Mouse (Mus musculus) C2C12 (cell line): ENCODE measurements around the gene Tm4sf20. TPM values are rescaled to one million over a fixed set of nuclear protein-coding genes. Genes with fewer than 3 reads are reported as not detected.

Experiments
- H3K27me3 ChIP-seq: one replicate; pipeline ENCODE4 v1.6.1; 2011; ENCODE audit not compliant: control insufficient read depth, insufficient read depth, insufficient read length
- H3K36me3 ChIP-seq: one replicate; pipeline ENCODE4 v1.6.1; 2011; ENCODE audit not compliant: control insufficient read depth, insufficient read depth
- H3K4me3 ChIP-seq: one replicate; pipeline ENCODE4 v1.5.1; 2011; ENCODE audit warnings: mild to moderate bottlenecking, control low read depth; ENCODE audit not compliant: poor library complexity, insufficient read depth, severe bottlenecking
- H3K79me2 ChIP-seq: one replicate; pipeline ENCODE4 v1.6.1; 2011; ENCODE audit not compliant: control insufficient read depth, insufficient read depth
- H3K79me3 ChIP-seq: one replicate; pipeline ENCODE4 v1.6.1; 2011; ENCODE audit warnings: low read depth, control low read depth
- H3ac ChIP-seq: one replicate; pipeline ENCODE3; 2011; ENCODE audit warnings: low read depth; ENCODE audit not compliant: control insufficient read depth, insufficient read length
- CEBPB ChIP-seq: IDR thresholded peaks from one replicate; pipeline ENCODE4 v1.6.1; 2011; ENCODE audit warnings: low read depth, mild to moderate bottlenecking, control low read depth, moderate library complexity
- CTCF ChIP-seq: IDR thresholded peaks from one replicate; pipeline ENCODE4 v1.5.1; 2011; ENCODE audit not compliant: control insufficient read depth, insufficient read depth, insufficient read length
- FOSL1 ChIP-seq: IDR thresholded peaks from one replicate; pipeline ENCODE4 v1.8.0; 2011; ENCODE audit warnings: mild to moderate bottlenecking, low read length; ENCODE audit not compliant: poor library complexity, insufficient read depth, severe bottlenecking
- MAX ChIP-seq: IDR thresholded peaks from one replicate; pipeline ENCODE4 v1.6.1; 2011; ENCODE audit warnings: mild to moderate bottlenecking, control low read depth
- MYOD1 ChIP-seq: IDR thresholded peaks from one replicate; pipeline ENCODE4 v1.6.1; 2011; ENCODE audit warnings: low read depth; ENCODE audit not compliant: control insufficient read depth, insufficient read length
- MYOG ChIP-seq: IDR thresholded peaks from one replicate; pipeline ENCODE4 v1.6.1; 2011; ENCODE audit not compliant: control insufficient read depth, insufficient read length; ENCODE audit errors: extremely low read depth
- USF1 ChIP-seq: IDR thresholded peaks from one replicate; pipeline ENCODE4 v1.6.1; 2011; ENCODE audit warnings: low read depth, mild to moderate bottlenecking, control low read depth, moderate library complexity
- polyA plus RNA-seq: library from polyadenylated mRNA; unstranded; fragments of >200 nt; fragmentation: generic; extraction: Trizol; gene quantifications from one replicate; pipeline ENCODE4 v1.2.1, GENCODE M21; 2012; ENCODE audit warnings: missing spikeins

Tm4sf20 gene
- polyA plus RNA-seq, 1 experiment = not detected

DNA sequence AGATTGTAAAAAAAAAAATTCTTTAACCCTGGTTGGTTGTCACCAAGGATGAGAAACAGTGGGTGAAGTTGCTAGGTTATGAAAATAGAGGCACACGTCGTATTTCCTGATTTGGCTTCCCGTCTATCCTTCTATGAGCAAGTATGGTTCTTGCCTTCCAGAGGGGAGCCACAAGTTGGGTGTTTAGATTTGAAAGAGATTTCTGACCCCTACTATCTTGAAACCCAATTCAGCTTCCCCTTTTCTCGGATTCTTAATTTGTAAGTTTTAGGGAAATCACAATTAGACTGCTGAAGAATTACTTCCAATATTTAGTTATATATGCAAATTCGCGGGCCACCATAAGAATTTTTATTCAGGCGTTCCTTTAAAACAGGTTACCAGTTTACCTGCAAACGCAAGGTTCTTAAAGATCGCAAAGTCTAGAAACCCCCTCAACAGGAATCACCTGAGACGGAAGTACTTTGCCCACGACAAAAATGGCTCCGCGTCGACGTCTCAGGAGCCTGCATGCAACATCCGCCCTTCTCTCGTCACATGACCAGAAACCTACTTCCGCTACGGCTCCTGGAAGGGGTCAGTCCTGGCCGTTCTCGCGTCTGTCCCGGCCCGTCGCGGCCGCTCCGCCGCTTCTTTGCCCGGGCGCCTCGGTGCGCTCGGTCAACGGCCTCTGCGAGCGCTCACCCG lies 43.8 kb downstream of the Tm4sf20 start, which contains the start of gene Mff:
Gene Mff (plus strand): TSS at position 552 of the 687 bp plus-strand sequence.
- peaks cover 42% of the 10 kb centered on the region for H3K79me2 ChIP-seq
- peaks cover 21% of the 10 kb centered on the region for H3K79me3 ChIP-seq

DNA sequence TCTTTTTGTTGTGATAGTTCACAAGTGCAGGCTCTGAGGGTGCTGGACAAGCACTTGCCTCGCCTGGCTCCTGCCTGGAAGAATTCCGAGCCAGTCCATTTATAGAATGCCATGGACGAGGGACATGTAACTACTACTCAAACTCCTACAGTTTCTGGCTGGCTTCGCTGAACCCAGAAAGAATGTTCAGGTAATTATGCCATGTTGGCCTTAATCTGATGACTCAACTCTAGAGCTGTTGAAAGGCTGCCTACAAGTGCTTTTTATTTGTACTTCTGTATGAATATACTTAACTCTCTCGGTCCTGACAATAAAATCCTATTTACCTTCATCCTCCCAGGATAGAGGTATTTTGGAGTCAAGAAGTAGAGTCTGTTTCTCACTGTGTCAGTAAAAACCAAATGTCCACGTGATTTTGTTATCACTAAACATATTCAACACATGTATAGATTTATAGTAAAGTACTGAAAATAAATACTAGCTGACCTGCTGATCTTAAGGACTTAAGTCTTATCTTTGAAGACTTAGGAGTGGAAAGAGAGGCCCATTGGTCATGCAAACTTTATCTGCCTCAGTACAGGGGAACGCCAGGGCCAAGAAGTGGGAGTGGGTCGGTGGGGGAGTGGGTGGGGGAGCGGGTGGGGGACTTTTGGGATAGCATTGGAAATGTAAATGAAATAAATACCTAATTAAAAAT lies 50.3 kb downstream of the Tm4sf20 start:
- TF ChIP-seq MYOD1 = no peak
- no peak for TF ChIP-seq FOSL1
- TF ChIP-seq USF1 = no peak
- TF ChIP-seq CTCF = no peak
- TF ChIP-seq MYOG = no peak
- H3K36me3 ChIP-seq = no peaks in the 10 kb centered on the region
- no peaks in the 10 kb centered on the region for H3K79me2 ChIP-seq
- no peak overlapping the region for H3ac ChIP-seq
- no peaks in the 10 kb centered on the region for H3K79me3 ChIP-seq
- H3K27me3 ChIP-seq = peaks cover 31% of the 10 kb centered on the region
- no peak overlapping the region for H3K4me3 ChIP-seq

More for the DNA sequence above, 43.8 kb downstream of the Tm4sf20 start, which contains the start of gene Mff:
- TF ChIP-seq CTCF (no peak), MAX (peak; percentile 49), CEBPB (peak; percentile 3), MYOD1 (no peak), USF1 (peak; percentile 99), FOSL1 (no peak), MYOG (no peak)
- peak within 1 kb of the TSS; percentile 91 for H3ac ChIP-seq
- H3K4me3 ChIP-seq = peak within 1 kb of the TSS; percentile 96
- H3K36me3 ChIP-seq = peaks cover 5% of the 10 kb centered on the region
- H3K27me3 ChIP-seq = peaks cover 7% of the 10 kb centered on the region

Other genes starting within 250 kb of the Tm4sf20 start
- 0.02 TPM for gene Col4a4, start 181.6 kb downstream of the Tm4sf20 start, polyA plus RNA-seq
- gene Col4a3, start 181.5 kb downstream of the Tm4sf20 start, polyA plus RNA-seq = 0.01 TPM
- 80.6 TPM for gene Mff, start 43.6 kb downstream of the Tm4sf20 start, polyA plus RNA-seq
- gene Gm47791, start 2.8 kb upstream of the Tm4sf20 start, polyA plus RNA-seq = not detected
- 26.9 TPM for gene Agfg1, start 71.0 kb upstream of the Tm4sf20 start, polyA plus RNA-seq
- 0.12 TPM for gene A030005L19Rik, start 144.9 kb upstream of the Tm4sf20 start, polyA plus RNA-seq
- gene A030014E15Rik, start 156.5 kb upstream of the Tm4sf20 start, polyA plus RNA-seq = not detected
- not detected for gene Gm6217, start 162.9 kb upstream of the Tm4sf20 start, polyA plus RNA-seq
- gene A030003K21Rik, start 174.9 kb upstream of the Tm4sf20 start, polyA plus RNA-seq = not detected
- gene Gm7544, start 187.6 kb upstream of the Tm4sf20 start, polyA plus RNA-seq = not detected
- gene Gm47955, start 191.8 kb upstream of the Tm4sf20 start, polyA plus RNA-seq = not detected
- not detected for gene Gm47959, start 232.1 kb upstream of the Tm4sf20 start, polyA plus RNA-seq